Mouse (Mus musculus): ENCODE measurements around the gene Tmem251. TPM values are rescaled to one million over a fixed set of nuclear protein-coding genes. Genes with fewer than 3 reads are reported as not detected.

The Tmem251 gene
- 10.4 and 11.3 TPM in 2 replicates for polyA plus RNA-seq (2015; fragmentation: Nextera tagmentation; extraction: Ambion mirVana)

DNA sequence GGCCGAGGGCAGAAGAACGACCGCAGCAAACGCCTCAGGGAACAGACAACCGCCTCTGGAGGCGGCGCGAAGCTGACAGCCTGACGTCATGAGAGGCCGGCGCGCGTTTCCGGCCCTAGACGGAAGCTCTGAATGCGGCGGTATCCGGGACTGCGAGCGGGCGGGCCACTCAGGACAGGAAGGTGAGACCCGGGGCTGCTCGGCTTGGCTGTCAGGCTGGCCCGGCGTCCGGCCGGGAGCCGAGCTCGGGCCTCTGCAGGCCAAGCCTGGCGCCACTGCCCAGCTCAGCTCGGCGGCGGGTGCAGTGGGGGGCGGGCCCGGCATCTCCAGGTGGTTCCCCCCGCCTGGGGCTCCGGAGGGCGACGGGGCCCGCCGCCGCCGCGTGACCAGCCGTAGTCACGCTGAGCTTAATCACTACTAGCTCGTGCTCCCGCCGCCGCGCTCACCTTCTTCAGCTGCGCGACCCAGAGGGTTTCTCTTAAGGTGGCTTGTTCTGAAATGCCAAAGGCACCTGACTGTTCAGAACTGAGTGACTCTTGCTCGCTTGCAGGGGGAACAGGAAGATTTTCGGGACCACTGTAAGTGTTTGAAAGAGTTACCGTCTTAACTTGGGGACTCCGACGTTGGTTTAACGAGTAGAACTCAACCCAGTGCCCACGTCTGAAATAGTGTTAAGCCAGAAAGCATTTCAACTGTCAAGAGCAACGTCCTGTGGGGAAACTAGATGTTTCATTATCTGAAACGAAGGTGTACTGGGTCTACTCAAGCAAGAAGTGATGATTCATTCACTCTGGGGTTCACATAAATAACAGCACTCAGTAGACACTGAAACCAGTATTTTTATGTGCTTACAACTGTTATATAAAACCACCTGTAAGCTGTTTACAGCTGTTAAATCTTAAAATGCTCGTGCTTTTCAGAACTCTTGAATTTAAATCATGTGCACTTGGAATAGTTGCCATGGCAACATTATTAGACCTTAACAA lies at the start of gene Tmem251, which contains the start of gene Moap1:
Gene Tmem251, plus strand, starts transcription at position 174 of the 986 bp plus-strand sequence.
Gene Moap1, minus strand, starts transcription at position 73 of the 986 bp plus-strand sequence.
- peak within 1 kb of the TSS; percentile 94 for H3K27ac ChIP-seq (replicated peaks)
- H3K36me3 ChIP-seq = peaks cover 3% of the 10 kb centered on the region; the same call in 1 of the 2 replicates
- H3K4me3 ChIP-seq = peak within 1 kb of the TSS; percentile 75
- no peaks in the 10 kb centered on the region for H3K27me3 ChIP-seq
- H3K4me1 ChIP-seq (replicated peaks) = peaks cover 30% of the 10 kb centered on the region
- no peaks in the 10 kb centered on the region for H3K9me3 ChIP-seq
- under 1% methylated on average over 61 of the region's 63 CpGs for WGBS
- H3K9ac ChIP-seq = peak within 1 kb of the TSS; percentile 86
- peak within 1 kb of the TSS; percentile 84 for H3K4me2 ChIP-seq
- peak; percentile 97 for ATAC-seq (ENCODE audit: low FRiP score, low read depth)

DNA sequence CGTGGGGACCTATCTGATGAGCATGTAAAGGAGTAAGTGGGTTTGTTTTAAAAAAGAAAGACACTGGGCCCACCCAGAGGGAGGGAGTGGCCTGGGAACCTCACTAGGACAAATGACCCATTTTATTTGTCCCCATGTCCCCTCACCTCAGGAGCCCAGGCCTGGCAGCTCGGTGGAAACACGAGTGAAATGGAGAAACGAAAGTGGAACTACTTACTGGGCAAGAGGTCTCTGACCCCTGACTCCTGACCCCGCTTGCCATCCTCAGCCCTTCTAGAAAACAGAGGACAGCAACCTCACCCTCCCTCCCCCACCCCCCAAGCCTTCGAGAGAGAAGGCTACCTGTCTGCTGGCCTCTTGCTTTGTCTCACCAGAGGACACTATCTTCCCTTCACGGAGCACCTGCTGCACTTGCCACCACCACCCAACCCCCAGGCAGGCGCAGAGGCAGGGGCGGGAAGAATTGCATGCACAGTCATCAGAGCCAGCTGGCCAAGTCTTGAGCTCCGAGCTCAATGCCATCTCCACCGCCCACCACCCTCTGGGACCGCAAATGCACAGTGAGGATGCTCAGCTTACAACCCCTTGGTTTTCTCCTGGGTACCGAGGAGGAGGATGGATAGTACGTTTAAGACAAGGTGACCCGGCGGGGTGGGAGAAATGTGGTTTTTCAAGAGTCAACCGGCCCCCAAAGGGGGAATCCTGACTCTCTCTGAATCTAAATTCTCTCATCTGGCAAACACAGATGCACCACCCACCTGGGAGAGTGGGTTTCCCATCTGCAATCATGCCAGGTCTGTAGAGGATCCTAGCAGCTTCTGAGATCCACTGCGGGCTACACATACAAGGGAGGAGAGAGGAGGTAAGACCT lies 48.0 kb upstream of the Tmem251 start:
- WGBS = 53% methylated on average over 18 of the region's 18 CpGs
- no peak overlapping the region for H3K9ac ChIP-seq

DNA sequence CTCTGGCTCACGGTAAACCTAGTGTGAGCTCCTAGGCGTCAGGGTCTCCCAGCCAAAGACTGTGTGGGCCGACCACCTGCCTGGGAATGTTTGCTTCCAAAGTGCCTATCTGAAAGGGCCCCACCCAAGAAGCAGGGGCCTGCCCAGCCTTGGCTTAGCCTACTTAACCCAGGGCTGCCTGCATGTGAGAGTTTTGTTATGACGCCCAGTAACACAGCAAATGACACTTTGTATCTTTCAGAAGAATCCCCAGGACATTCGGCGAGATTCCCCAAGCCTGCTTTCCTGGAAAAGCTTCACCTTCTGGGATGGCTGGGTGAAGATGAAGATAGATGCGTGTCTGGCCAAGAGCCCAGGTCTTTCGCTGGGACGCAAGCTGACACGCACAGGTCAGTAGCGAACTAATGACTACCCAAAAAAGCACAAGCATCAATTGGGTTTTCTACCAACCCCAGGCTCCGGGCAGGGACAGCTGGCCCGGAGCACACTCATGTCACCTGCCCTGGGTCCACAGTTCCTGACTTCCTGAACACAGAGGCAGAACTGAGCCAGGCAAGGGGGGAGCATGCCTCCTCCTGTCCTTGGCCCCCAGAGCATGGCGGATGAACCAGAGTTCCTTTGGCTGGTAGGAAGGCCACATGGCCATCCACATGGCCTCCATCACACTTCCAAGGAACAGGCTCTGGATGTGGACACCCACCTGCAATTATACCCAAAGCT lies 46.8 kb upstream of the Tmem251 start:
- H3K27me3 ChIP-seq = no peaks in the 10 kb centered on the region
- H3K9ac ChIP-seq = no peak overlapping the region
- H3K4me3 ChIP-seq = no peak overlapping the region
- H3K4me2 ChIP-seq = no peak overlapping the region
- H3K9me3 ChIP-seq = no peaks in the 10 kb centered on the region
- no peak overlapping the region for H3K27ac ChIP-seq (replicated peaks)
- ATAC-seq (ENCODE audit: low FRiP score, low read depth) = no peak
- no peaks in the 10 kb centered on the region for H3K36me3 ChIP-seq
- WGBS = 83% methylated on average over 14 of the region's 14 CpGs
- peaks cover 61% of the 10 kb centered on the region for H3K4me1 ChIP-seq (replicated peaks)

More for the DNA sequence above, 48.0 kb upstream of the Tmem251 start:
- Histone ChIP-seq H3K4me2 (no peak overlapping the region), H3K9me3 (no peaks in the 10 kb centered on the region), H3K27me3 (no peaks in the 10 kb centered on the region), H3K4me1 (replicated peaks) (peaks cover 52% of the 10 kb centered on the region), H3K4me3 (no peak overlapping the region), H3K36me3 (no peaks in the 10 kb centered on the region), H3K27ac (replicated peaks) (no peak overlapping the region)
- ATAC-seq (ENCODE audit: low FRiP score, low read depth) = no peak

DNA sequence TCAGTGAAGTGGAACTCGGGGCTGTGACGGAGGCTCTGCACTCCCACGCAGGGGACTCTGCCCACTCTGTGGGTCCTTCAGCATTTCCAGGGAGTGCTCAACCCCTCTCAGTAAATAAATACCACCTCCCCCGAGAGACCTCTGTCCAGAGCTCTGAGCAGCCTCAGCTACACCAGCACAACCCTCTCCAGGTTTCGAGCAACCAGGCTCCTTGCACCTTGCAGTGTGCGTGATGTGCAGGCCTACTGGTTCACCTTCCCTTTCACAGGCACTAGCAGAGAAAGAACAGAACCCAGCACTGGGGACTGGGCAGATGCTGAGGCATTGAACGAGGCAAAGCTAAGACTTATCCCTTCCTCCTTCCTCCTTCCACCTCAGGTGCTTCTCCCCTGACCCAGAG lies 46.2 kb upstream of the Tmem251 start:
- no peaks in the 10 kb centered on the region for H3K9me3 ChIP-seq
- 79% methylated on average over 7 of the region's 7 CpGs for WGBS
- no peak overlapping the region for H3K4me3 ChIP-seq
- ATAC-seq (ENCODE audit: low FRiP score, low read depth) = no peak
- H3K4me2 ChIP-seq = no peak overlapping the region
- peaks cover 67% of the 10 kb centered on the region for H3K4me1 ChIP-seq (replicated peaks)
- H3K36me3 ChIP-seq = no peaks in the 10 kb centered on the region
- no peak overlapping the region for H3K27ac ChIP-seq (replicated peaks)
- H3K9ac ChIP-seq = no peak overlapping the region
- H3K27me3 ChIP-seq = no peaks in the 10 kb centered on the region

DNA sequence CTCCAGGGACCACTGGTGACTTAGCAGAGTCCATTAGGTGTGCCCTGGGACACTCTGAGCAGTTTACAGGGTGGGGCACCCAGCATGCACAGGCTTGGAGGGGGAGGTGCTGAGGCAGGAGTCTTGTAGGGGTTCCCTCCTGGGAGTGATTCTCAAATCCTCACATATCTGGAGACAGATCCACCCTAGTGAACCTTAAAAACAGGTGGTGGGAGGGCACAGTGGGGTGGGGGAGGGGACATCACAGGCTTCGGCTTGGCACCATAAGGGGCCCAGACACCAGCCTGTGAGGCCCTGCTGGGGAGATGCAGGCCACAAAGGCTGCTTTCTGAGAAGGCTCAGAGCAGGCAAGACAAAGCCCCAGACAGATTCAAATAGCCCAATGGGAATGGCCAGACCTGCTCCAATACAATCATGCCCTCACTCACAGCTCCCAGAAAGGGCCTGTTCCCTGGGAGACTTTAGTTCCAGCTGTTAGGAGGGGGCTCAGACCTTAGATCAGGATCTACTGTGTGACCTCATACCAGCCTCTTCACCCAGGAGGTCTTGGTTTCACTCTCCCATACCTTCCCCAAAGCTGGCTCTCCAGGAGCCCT lies 45.4 kb upstream of the Tmem251 start:
- WGBS = 18% methylated on average over 1 of the region's 1 CpGs
- Histone ChIP-seq H3K4me1 (replicated peaks) (peaks cover 74% of the 10 kb centered on the region), H3K36me3 (no peaks in the 10 kb centered on the region), H3K27ac (replicated peaks) (no peak overlapping the region), H3K4me2 (no peak overlapping the region), H3K9ac (no peak overlapping the region), H3K27me3 (no peaks in the 10 kb centered on the region), H3K4me3 (no peak overlapping the region), H3K9me3 (no peaks in the 10 kb centered on the region)
- no peak for ATAC-seq (ENCODE audit: low FRiP score, low read depth)

DNA sequence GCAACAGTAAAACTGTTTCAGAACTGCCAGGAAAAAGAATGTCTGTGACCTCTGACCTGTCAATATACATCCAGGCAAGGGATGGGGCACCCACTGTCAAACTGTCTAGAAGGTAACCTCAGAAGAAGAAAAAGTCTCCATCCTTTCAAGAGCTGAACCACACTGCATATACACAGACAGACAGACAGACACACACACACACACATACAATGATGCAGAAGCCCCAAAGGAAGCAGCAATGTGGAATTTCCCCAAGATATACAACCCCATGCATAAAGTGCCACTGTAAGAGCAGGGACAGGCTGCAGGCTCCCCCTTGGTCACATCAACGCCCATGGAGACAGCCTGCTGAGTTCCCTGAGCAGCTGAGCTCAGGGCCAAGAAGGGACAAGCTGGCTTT lies 44.4 kb upstream of the Tmem251 start:
- Histone ChIP-seq H3K27me3 (no peaks in the 10 kb centered on the region), H3K9me3 (no peaks in the 10 kb centered on the region), H3K27ac (replicated peaks) (no peak overlapping the region), H3K36me3 (no peaks in the 10 kb centered on the region), H3K4me3 (no peak overlapping the region), H3K4me2 (no peak overlapping the region), H3K4me1 (replicated peaks) (peaks cover 84% of the 10 kb centered on the region), H3K9ac (no peak overlapping the region)
- WGBS = 28% methylated on average over 1 of the region's 1 CpGs
- no peak for ATAC-seq (ENCODE audit: low FRiP score, low read depth)

DNA sequence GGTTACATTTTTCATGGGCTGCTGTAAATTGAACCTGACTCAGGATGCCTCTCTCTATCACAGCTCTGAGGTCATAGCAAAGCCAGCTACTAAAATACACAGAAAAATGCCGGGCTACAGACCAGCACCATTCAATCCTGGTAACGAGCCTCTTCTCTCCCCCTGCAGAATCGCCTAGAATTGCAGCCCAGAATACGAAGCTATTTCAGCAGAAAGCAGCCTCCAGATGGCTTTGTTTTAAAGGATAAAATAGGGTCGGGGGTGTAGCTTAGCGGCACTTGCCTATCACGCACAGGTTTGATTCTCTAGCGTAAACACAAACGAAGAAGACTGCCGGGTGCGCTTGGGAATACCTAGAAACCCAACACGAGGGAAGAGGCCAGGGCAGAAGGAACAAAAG lies 43.1 kb upstream of the Tmem251 start:
- peak overlapping the region; percentile 7; the same call in 1 of the 2 replicates for H3K27ac ChIP-seq (replicated peaks)

DNA sequence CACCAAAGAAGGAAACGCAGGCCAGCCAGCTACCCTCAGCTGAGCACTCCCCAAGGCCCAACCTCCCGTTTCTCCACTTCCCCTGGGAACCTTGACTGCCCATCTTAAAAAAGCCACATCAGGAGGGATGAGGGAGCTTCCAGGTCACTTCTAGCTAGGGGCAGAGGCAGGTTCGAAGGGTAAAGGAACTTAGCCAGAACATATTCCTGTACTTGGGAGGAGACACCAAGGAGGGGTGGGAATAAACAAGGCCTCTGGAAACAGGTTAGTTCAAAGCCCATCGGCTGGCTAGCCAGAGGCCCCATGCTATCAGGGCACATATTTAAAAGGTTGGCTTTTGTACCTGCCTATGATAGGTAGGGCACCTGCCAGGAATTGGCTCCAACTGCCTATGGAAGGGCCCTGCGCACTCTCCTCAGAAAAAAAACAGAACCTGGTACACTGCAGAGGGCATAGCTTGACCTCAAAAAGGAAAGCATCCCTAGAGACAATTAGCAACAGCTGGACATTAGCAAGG lies 41.8 kb upstream of the Tmem251 start:
- peaks cover 77% of the 10 kb centered on the region for H3K4me1 ChIP-seq (replicated peaks)
- WGBS = 92% methylated on average over 5 of the region's 5 CpGs
- peak overlapping the region; percentile 90; the same call in 1 of the 2 replicates for H3K4me3 ChIP-seq

More for the DNA sequence above, 43.1 kb upstream of the Tmem251 start:
- H3K9ac ChIP-seq = no peak overlapping the region
- H3K4me1 ChIP-seq (replicated peaks) = peaks cover 84% of the 10 kb centered on the region
- no peaks in the 10 kb centered on the region for H3K27me3 ChIP-seq
- H3K36me3 ChIP-seq = no peaks in the 10 kb centered on the region
- WGBS = 61% methylated on average over 12 of the region's 12 CpGs
- no peak overlapping the region for H3K4me3 ChIP-seq
- no peak for ATAC-seq (ENCODE audit: low FRiP score, low read depth)
- H3K4me2 ChIP-seq = no peak overlapping the region
- H3K9me3 ChIP-seq = no peaks in the 10 kb centered on the region

DNA sequence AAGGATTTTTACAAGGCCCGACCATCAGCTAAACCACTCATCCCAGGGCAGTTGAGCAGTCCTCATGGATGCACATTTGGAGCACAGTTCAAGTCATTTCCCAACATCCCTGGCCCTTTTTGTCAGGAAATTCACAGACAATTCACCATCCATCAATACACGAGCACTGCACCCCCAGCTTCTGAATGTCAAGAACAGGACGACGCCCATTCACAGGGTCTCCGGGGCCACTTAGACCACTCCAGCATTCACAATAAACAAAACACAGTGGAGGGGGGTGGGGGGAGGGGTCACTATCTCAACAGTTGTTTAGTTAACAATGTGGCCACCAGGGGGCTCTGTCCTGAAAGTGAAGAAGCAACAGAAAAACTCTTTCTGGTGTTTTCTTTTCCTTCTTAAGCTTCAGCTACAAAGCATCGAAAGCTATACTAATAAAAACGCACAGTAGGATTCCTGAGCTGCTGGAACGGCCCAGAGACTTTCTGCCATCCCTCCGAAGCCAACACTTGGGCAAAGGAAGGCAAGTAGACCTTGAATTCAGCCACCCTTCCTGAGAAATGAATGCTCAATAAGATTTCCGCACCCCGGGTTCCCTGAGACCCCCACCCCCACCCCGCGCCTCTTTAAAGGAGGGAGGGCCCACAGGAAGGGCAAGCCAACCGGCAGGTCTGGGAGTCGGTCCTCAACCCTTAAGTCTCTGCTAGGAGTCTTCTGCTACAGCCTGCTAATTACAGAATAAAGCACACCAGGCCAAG lies 41.0 kb upstream of the Tmem251 start:
- H3K9ac ChIP-seq = peak overlapping the region; percentile 28
- peak overlapping the region; percentile 90 for H3K4me3 ChIP-seq
- H3K27me3 ChIP-seq = no peaks in the 10 kb centered on the region
- peaks cover 71% of the 10 kb centered on the region for H3K4me1 ChIP-seq (replicated peaks)
- WGBS = 4% methylated on average over 15 of the region's 15 CpGs
- no peaks in the 10 kb centered on the region for H3K9me3 ChIP-seq
- no peaks in the 10 kb centered on the region for H3K36me3 ChIP-seq
- H3K4me2 ChIP-seq = peak overlapping the region; percentile 90
- H3K27ac ChIP-seq (replicated peaks) = peak overlapping the region; percentile 69; the same call in 1 of the 2 replicates
- no peak for ATAC-seq (ENCODE audit: low FRiP score, low read depth)

More for the DNA sequence above, 41.8 kb upstream of the Tmem251 start:
- H3K4me2 ChIP-seq = peak overlapping the region; percentile 90
- ATAC-seq (ENCODE audit: low FRiP score, low read depth) = no peak
- no peaks in the 10 kb centered on the region for H3K36me3 ChIP-seq
- H3K27ac ChIP-seq (replicated peaks) = no peak overlapping the region
- H3K27me3 ChIP-seq = no peaks in the 10 kb centered on the region
- H3K9me3 ChIP-seq = no peaks in the 10 kb centered on the region
- no peak overlapping the region for H3K9ac ChIP-seq

DNA sequence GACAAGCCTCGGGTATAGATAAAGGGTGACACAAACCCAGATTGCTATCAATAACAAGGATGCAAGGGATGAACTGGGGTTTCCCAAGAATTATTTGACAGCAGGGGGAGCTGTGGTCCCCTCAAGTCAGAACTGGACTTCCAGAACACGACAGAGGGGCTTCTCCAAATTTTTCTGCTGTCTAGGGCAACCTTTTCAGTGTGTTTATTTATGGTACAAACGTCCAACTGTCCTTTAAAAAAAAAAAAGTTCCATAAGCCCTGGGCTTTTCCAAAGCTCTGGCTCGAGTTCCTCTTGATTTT lies 40.5 kb upstream of the Tmem251 start:
- WGBS = 3% methylated on average over 4 of the region's 4 CpGs
- Histone ChIP-seq H3K27me3 (no peaks in the 10 kb centered on the region), H3K4me3 (peak overlapping the region; percentile 90), H3K27ac (replicated peaks) (peak overlapping the region; percentile 69), H3K36me3 (no peaks in the 10 kb centered on the region), H3K4me2 (peak overlapping the region; percentile 90), H3K9ac (peak overlapping the region; percentile 76), H3K4me1 (replicated peaks) (peaks cover 67% of the 10 kb centered on the region), H3K9me3 (no peaks in the 10 kb centered on the region)
- ATAC-seq (ENCODE audit: low FRiP score, low read depth) = no peak
